Mouse (Mus musculus) MEL (cell line): ENCODE measurements around the gene Abcd1.

Experiments used
- GATA1 ChIP-seq: IDR thresholded peaks from 2 replicates; pipeline ENCODE4 v1.6.1; 2011; ENCODE audit warnings: low read depth, low read length, improper control_type of control experiment
- USF2 ChIP-seq, 2 experiments: IDR thresholded peaks; 2 replicates each; pipeline ENCODE4 v1.6.1; 2011 to 2012; ENCODE audit warnings: improper control_type of control experiment in 2 of 2, low read length in 2 of 2, borderline replicate concordance in 1 of 2, inconsistent platforms in 1 of 2, low read depth in 1 of 2, mild to moderate bottlenecking in 1 of 2; ENCODE audit not compliant: insufficient read depth in 1 of 2

DNA sequence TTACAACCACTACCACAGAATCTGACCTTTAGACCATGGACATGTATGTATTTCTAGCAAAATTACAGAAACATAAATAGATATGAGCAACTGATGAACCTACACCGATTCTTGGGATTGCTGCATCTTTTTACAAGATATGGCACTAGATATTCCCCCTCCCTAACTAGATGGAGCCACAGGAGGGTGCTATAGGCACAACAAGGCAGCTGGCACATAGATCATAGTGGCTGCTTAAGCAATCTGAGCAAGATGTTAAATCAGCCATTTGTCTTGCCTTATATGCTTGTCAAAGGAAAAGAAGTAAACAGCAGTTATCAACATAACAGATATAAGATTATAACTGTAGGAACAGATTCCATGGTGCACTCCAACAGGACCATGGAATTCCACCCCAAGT, 15.9 kb upstream of the Abcd1 start:
- TF ChIP-seq GATA1 (no peak), USF2 (IDR thresholded peaks at IDR 0.05; ENCODE audit: borderline replicate concordance in 1 of 2, insufficient read depth in 1 of 2, low read depth in 1 of 2, low read length in 2 of 2) (no peak)
